Mouse (Mus musculus) spleen, postnatal 4 days (tissue): Measurements from ENCODE around the gene Tomm22.

Experiments used
- DNase-seq, 2 experiments: peaks; one replicate each; pipeline ENCODE4 v3.0.0; 2022; ENCODE audit warnings: low spot score in 2 of 2

The Tomm22 gene

GRCm38 (mm10) chr15:79686046-79686869 is 15.6 kb downstream of the Tomm22 start:
- no peak for DNase-seq

GRCm38 (mm10) chr15:79687175-79687574 is 16.5 kb downstream of the Tomm22 start:
- DNase-seq, result no peak

GRCm38 (mm10) chr15:79687646-79688267 is 17.1 kb downstream of the Tomm22 start, which contains the start of gene Josd1:
TSS of gene Josd1 (minus strand) at chr15:79687919.
- DNase-seq, result peak; percentile 98 to 99

GRCm38 (mm10) chr15:79688268-79688956 is 17.8 kb downstream of the Tomm22 start:
- no peak for DNase-seq

GRCm38 (mm10) chr15:79689662-79690425 is 19.2 kb downstream of the Tomm22 start:
- DNase-seq, result no peak

- peak; percentile 93 to 94 for DNase-seq
Observed at GRCm38 (mm10) chr15:79690426-79691022, 19.9 kb downstream of the Tomm22 start, which contains the start of gene Gtpbp1. TSS of gene Gtpbp1 (plus strand) at chr15:79690845.

- DNase-seq, result peak in 1 of 2 experiments; percentile 49
Observed at GRCm38 (mm10) chr15:79691023-79691508, 20.4 kb downstream of the Tomm22 start.

- no peak for DNase-seq
Observed at GRCm38 (mm10) chr15:79692334-79692733, 21.7 kb downstream of the Tomm22 start.

- peak in 1 of 2 experiments; percentile 74 for DNase-seq
Observed at GRCm38 (mm10) chr15:79693740-79694139, 23.1 kb downstream of the Tomm22 start.

GRCm38 (mm10) chr15:79694512-79694911 is 23.9 kb downstream of the Tomm22 start:
- DNase-seq, result peak in 1 of 2 experiments; percentile 49

GRCm38 (mm10) chr15:79695516-79695915 is 24.9 kb downstream of the Tomm22 start:
- no peak for DNase-seq

- DNase-seq, result no peak
Observed at GRCm38 (mm10) chr15:79696508-79696907, 25.8 kb downstream of the Tomm22 start.

- peak in 1 of 2 experiments; percentile 64 for DNase-seq
Observed at GRCm38 (mm10) chr15:79697011-79697410, 26.4 kb downstream of the Tomm22 start.

GRCm38 (mm10) chr15:79697558-79698187 is 27.0 kb downstream of the Tomm22 start:
- no peak for DNase-seq

GRCm38 (mm10) chr15:79706603-79707214 is 36.0 kb downstream of the Tomm22 start:
- no peak for DNase-seq

GRCm38 (mm10) chr15:79708229-79708822 is 37.7 kb downstream of the Tomm22 start:
- no peak for DNase-seq

GRCm38 (mm10) chr15:79715646-79716045 is 45.0 kb downstream of the Tomm22 start:
- no peak for DNase-seq

GRCm38 (mm10) chr15:79716710-79717109 is 46.0 kb downstream of the Tomm22 start:
- DNase-seq, result no peak

GRCm38 (mm10) chr15:79720267-79720666 is 49.6 kb downstream of the Tomm22 start:
- DNase-seq, result no peak

- DNase-seq, result no peak
Observed at GRCm38 (mm10) chr15:79720796-79721195, 50.1 kb downstream of the Tomm22 start.
